ENCODE assay signal across 8 mouse cellular contexts in genomic region chr10:80140666-80141035, GRCm38 (mm10). TPM values are rescaled to one million over a fixed set of nuclear protein-coding genes. Genes with fewer than 3 reads are reported as not detected.
DNase-seq lines count a peak whose midpoint lies in the region; ATAC-seq and TF ChIP-seq lines count a peak whose summit lies in the region.

Gene Cbarp, minus strand, starts transcription at chr10:80140835.

- 81% methylated on average over 10 of the region's 10 CpGs for WGBS in kidney, adult 2 months
- 73% methylated on average over 10 of the region's 10 CpGs for WGBS in forebrain, embryonic 16.5 days
- WGBS in limb, embryonic 13.5 days, result 70% methylated on average over 10 of the region's 10 CpGs

- no peak for ATAC-seq in forebrain, embryonic 16.5 days
- no peak for ATAC-seq in limb, embryonic 13.5 days (ENCODE audit: low FRiP score, low read depth)
- no peak for ATAC-seq in monocyte, adult 5-6 weeks (replicated peaks; ENCODE audit: insufficient number of reproducible peaks, low FRiP score, low TSS enrichment, poor library complexity, severe bottlenecking)

- peak within 1 kb of the TSS; percentile 44 for H3K4me3 ChIP-seq in kidney, adult 2 months (ENCODE audit: insufficient read depth, low read depth, low read length)
- H3K4me3 ChIP-seq in forebrain, embryonic 16.5 days (replicated peaks; ENCODE audit: low read length), result peak within 1 kb of the TSS; percentile 90
- peak within 1 kb of the TSS; percentile 81 for H3K4me3 ChIP-seq in limb, embryonic 13.5 days

- H3K27me3 ChIP-seq in kidney, adult 2 months (replicated peaks; ENCODE audit: control insufficient read depth, insufficient read depth, low read length), result no peaks in the 10 kb centered on the region
- no peaks in the 10 kb centered on the region for H3K27me3 ChIP-seq in forebrain, embryonic 16.5 days (replicated peaks; ENCODE audit: control insufficient read depth, insufficient read depth, low read length)
- peaks cover 39% of the 10 kb centered on the region for H3K27me3 ChIP-seq in limb, embryonic 13.5 days

- no peak for DNase-seq in kidney, adult 2 months
- no peak for DNase-seq in kidney, postnatal 14 days
- no peak for DNase-seq in adrenal gland, adult 2 months
- no peak for DNase-seq in right cerebral cortex, postnatal 25 days
- DNase-seq in cerebellum, adult 9-10 months, result no peak

- H3K27ac ChIP-seq in kidney, adult 2 months (ENCODE audit: insufficient read depth, low read depth, low read length), result peak within 1 kb of the TSS; percentile 78
- H3K27ac ChIP-seq in forebrain, embryonic 16.5 days (ENCODE audit: low read length), result peak within 1 kb of the TSS; percentile 90
- peak within 1 kb of the TSS; percentile 74 for H3K27ac ChIP-seq in limb, embryonic 13.5 days

- peak within 1 kb of the TSS; percentile 99 for H3K4me2 ChIP-seq in forebrain, embryonic 16.5 days (ENCODE audit: low read length)
- H3K4me2 ChIP-seq in limb, embryonic 13.5 days (replicated peaks), result peak within 1 kb of the TSS; percentile 99

- no peak for TF ChIP-seq POLR2A in kidney, adult 2 months (IDR thresholded peaks at IDR 0.05; ENCODE audit: low read depth, low read length)

- H3K36me3 ChIP-seq in kidney, adult 2 months (ENCODE audit: control insufficient read depth, insufficient read depth, low read length), result no peaks in the 10 kb centered on the region
- no peaks in the 10 kb centered on the region for H3K36me3 ChIP-seq in forebrain, embryonic 16.5 days (ENCODE audit: control insufficient read depth, insufficient read depth)
- peaks cover 31% of the 10 kb centered on the region for H3K36me3 ChIP-seq in limb, embryonic 13.5 days

- no peak for TF ChIP-seq CTCF in kidney, adult 2 months (conservative IDR thresholded peaks at IDR 0.05; ENCODE audit: insufficient read depth, insufficient read length, low read depth, low read length)

- H3K4me1 ChIP-seq in kidney, adult 2 months (ENCODE audit: control insufficient read depth, insufficient read depth, low read length), result peaks cover 6% of the 10 kb centered on the region; the same call in 1 of the 2 replicates
- H3K4me1 ChIP-seq in forebrain, embryonic 16.5 days (replicated peaks; ENCODE audit: control insufficient read depth, insufficient read depth, low read length), result peaks cover 55% of the 10 kb centered on the region
- peaks cover 68% of the 10 kb centered on the region for H3K4me1 ChIP-seq in limb, embryonic 13.5 days

- H3K9ac ChIP-seq in forebrain, embryonic 16.5 days (replicated peaks; ENCODE audit: low read depth, low read length), result peak within 1 kb of the TSS; percentile 38
- peak within 1 kb of the TSS; percentile 58 for H3K9ac ChIP-seq in limb, embryonic 13.5 days

- no peaks in the 10 kb centered on the region for H3K9me3 ChIP-seq in forebrain, embryonic 16.5 days (ENCODE audit: control insufficient read depth, low read length)
- H3K9me3 ChIP-seq in limb, embryonic 13.5 days, result 0 out of 2 replicates have a peak, but pooled peaks cover 5% of the 10 kb centered on the region

RNA-seq across cellular contexts. Expression of gene Cbarp, which starts in this region (rescaled TPM):
- 8.1 and 8.7 TPM in 2 replicates for polyA plus RNA-seq in kidney, adult 2 months (2012; rRNA removed)
- 100 to 1,000 TPM in 1 of 2 experiments, 10 to 100 TPM in 1; 74.5 to 118 TPM for total RNA-seq in adrenal gland, adult 2 months (2021)
- 84.3 and 84.6 TPM in 2 replicates for polyA plus RNA-seq in adrenal gland, adult 2 months (2012; rRNA removed)
- polyA plus RNA-seq in forebrain, embryonic 16.5 days (2015; fragmentation: Nextera tagmentation; extraction: Ambion mirVana), result 33.0 and 44.5 TPM in 2 replicates
- 7.4 and 8.1 TPM in 2 replicates for polyA plus RNA-seq in limb, embryonic 13.5 days (2015; fragmentation: Nextera tagmentation; extraction: Ambion mirVana)
- total RNA-seq in monocyte, adult 5-6 weeks (2017), result 0.29 to 5.8 TPM (median 4.1 TPM) in 3 replicates

Comparison
In these comparisons a context has a peak if more than half of its experiments do, and no peak if none do; other contexts are left out.
1. RNA of gene Cbarp (total RNA-seq): 74.5 to 118 TPM in adrenal gland, adult 2 months; 0.29 to 5.8 TPM in monocyte, adult 5-6 weeks; every median in the first group is over 10 times any median in the second.
2. Peak in every context shown above with its lines, with median percentiles within 50 percentile points of each other: H3K27ac ChIP-seq and H3K4me3 ChIP-seq.